Mouse (Mus musculus) lung, postnatal 25 days (tissue): Measurements from ENCODE around the gene Krtdap.
A peak's percentile ranks its signal among the peaks of the same experiment; 100 is the strongest.
"Not testable (repeated sequence)": the region's sequence is repeated elsewhere in the genome, so short reads cannot be mapped to it uniquely, and the experiment has no call there.

Source experiments
- DNase-seq: peaks from one replicate; pipeline ENCODE4 v3.0.0; 2022; ENCODE audit warnings: low spot score

Gene Krtdap

GRCm38 (mm10) chr7:30785721-30786546 is 1.8 kb upstream of the Krtdap start:
- no peak for DNase-seq

- no peak for DNase-seq
These were observed 2.4 kb downstream of the Krtdap start for GRCm38 (mm10) chr7:30790141-30790540.

- no peak for DNase-seq
These were observed 4.2 kb downstream of the Krtdap start for GRCm38 (mm10) chr7:30791921-30792320.

- DNase-seq = no peak
These were observed 7.2 kb downstream of the Krtdap start for GRCm38 (mm10) chr7:30794921-30795320.

- no peak for DNase-seq
These were observed 9.1 kb downstream of the Krtdap start for GRCm38 (mm10) chr7:30796790-30797189.

GRCm38 (mm10) chr7:30800653-30801052 is 13.0 kb downstream of the Krtdap start:
- DNase-seq = no peak

GRCm38 (mm10) chr7:30803256-30803655 is 15.6 kb downstream of the Krtdap start:
- DNase-seq = no peak

GRCm38 (mm10) chr7:30804026-30804715 is 16.5 kb downstream of the Krtdap start:
- peak; percentile 59 for DNase-seq

- DNase-seq = peak; percentile 39
These were observed 18.2 kb downstream of the Krtdap start for GRCm38 (mm10) chr7:30805924-30806323.

GRCm38 (mm10) chr7:30810319-30810718 is 22.6 kb downstream of the Krtdap start:
- DNase-seq = no peak

GRCm38 (mm10) chr7:30811757-30812290 is 24.1 kb downstream of the Krtdap start:
- peak; percentile 13 for DNase-seq

GRCm38 (mm10) chr7:30812291-30812807 is 24.7 kb downstream of the Krtdap start:
- peak; percentile 18 for DNase-seq

GRCm38 (mm10) chr7:30820131-30820530 is 32.4 kb downstream of the Krtdap start:
- DNase-seq = no peak

- DNase-seq = no peak
These were observed 33.3 kb downstream of the Krtdap start for GRCm38 (mm10) chr7:30820854-30821445.

- no peak for DNase-seq
These were observed 33.8 kb downstream of the Krtdap start for GRCm38 (mm10) chr7:30821532-30821931.

GRCm38 (mm10) chr7:30823675-30824074 is 36.0 kb downstream of the Krtdap start, which contains the start of gene Ffar2:
TSS of gene Ffar2 (minus strand) at chr7:30823775.
- no peak for DNase-seq

- no peak for DNase-seq
These were observed 36.6 kb downstream of the Krtdap start for GRCm38 (mm10) chr7:30824306-30824705.

GRCm38 (mm10) chr7:30826660-30827059 is 39.0 kb downstream of the Krtdap start:
- DNase-seq = no peak

- DNase-seq = not testable (repeated sequence)
These were observed 41.2 kb downstream of the Krtdap start for GRCm38 (mm10) chr7:30828871-30829270.

GRCm38 (mm10) chr7:30829428-30829827 is 41.7 kb downstream of the Krtdap start:
- DNase-seq = no peak

GRCm38 (mm10) chr7:30832261-30832660 is 44.6 kb downstream of the Krtdap start:
- no peak for DNase-seq

GRCm38 (mm10) chr7:30832684-30833083 is 45.0 kb downstream of the Krtdap start:
- not testable (repeated sequence) for DNase-seq
